Mouse (Mus musculus): Measurements from ENCODE around the gene Gm45711.

DNA sequence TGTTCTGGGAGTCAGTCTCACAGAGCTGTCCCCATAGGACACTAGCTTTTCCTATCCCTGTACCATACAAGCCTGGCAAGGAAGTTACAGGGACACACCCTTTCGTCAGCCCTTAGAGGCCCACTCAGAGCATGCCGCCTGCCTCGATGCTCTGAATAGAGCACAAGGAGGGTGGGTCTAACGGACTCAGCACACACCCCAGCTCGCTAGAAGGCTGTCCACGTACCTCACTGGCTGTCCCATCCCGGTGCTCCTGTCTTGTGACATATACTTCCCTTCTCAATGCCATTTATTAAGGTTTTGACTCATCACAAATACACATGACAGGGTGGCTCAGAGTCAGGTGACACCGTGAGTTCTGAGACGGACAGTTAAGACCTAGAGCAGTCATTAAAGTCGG lies 44.6 kb upstream of the Gm45711 start:
- TF ChIP-seq CTCF (IDR thresholded peaks at IDR 0.05; ENCODE audit: low read depth, low read length) (no peak), POLR2A (IDR thresholded peaks at IDR 0.05; ENCODE audit: borderline replicate concordance, low read depth, low read length) (no peak)

All from bone marrow macrophage, adult 2 months (primary cell).